Mouse (Mus musculus): ENCODE measurements around the gene Osbpl2.

- no peak for TF ChIP-seq CTCF (IDR thresholded peaks at IDR 0.05; ENCODE audit: insufficient read depth, low read length)
- no peak for TF ChIP-seq POLR2A (IDR thresholded peaks at IDR 0.05; ENCODE audit: borderline replicate concordance, extremely low read depth, low read depth, low read length)
These were observed 83.7 kb downstream of the Osbpl2 start for GRCm38 (mm10) chr2:180202805-180203204.
